Mouse (Mus musculus): Measurements from ENCODE around the gene BC030499. TPM values are rescaled to one million over a fixed set of nuclear protein-coding genes. Genes with fewer than 3 reads are reported as not detected.

BC030499 gene
- polyA plus RNA-seq, 1 experiment from 2014 or later: 0.17 TPM

DNA sequence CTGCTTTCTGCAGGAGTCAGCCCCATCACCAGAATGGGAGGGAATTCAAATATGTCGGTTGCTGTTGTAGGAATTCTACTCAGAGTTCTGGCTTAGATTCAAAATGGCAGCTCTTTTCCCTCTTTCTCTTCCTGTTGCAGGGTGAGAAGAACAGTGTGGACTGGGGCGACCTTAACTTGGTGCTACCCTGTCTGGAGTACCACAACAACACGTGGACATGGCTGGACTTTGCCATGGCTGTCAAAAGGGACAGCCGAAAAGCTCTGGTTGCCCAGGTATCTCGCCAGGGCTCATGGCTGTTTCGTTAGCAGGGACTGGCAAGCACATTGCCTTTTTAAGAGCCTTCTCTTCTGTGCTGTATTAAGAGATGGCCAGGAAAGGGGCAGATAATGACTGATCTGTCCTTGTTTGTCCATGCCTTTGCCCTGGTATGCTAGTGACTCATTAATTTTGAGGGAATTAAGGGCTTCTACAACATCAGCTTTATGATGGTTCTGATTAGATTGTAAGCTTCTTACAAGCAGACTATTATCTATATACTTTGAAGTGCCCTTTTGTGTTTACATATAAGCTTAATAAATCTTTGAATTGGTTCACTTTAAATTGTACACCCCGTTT is 1.4 kb upstream of the BC030499 start:
- Histone ChIP-seq H3K9ac (ENCODE audit: low read length) (no peak overlapping the region), H3K4me3 (ENCODE audit: low read depth, low read length) (no peak overlapping the region), H3K9me3 (ENCODE audit: control insufficient read depth, low read length) (no peaks in the 10 kb centered on the region), H3K4me1 (ENCODE audit: control insufficient read depth, insufficient read depth, low read length) (no peaks in the 10 kb centered on the region), H3K36me3 (ENCODE audit: control insufficient read depth, insufficient read depth, low read length) (peaks cover 17% of the 10 kb centered on the region), H3K27me3 (ENCODE audit: control insufficient read depth, insufficient read depth, low read length) (no peaks in the 10 kb centered on the region), H3K27ac (ENCODE audit: low read depth, low read length) (no peak overlapping the region), H3K4me2 (ENCODE audit: low read depth) (no peak overlapping the region)
- no peak for ATAC-seq (ENCODE audit: insufficient read depth, low FRiP score, low TSS enrichment)
- 89% methylated on average over 7 of the region's 7 CpGs for WGBS
- DNase-seq (ENCODE audit: low spot score): no peak

- peaks cover 5% of the 10 kb centered on the region for H3K36me3 ChIP-seq (ENCODE audit: control insufficient read depth, insufficient read depth, low read length)
- no peaks in the 10 kb centered on the region for H3K27me3 ChIP-seq (ENCODE audit: control insufficient read depth, insufficient read depth, low read length)
- H3K9me3 ChIP-seq (ENCODE audit: control insufficient read depth, low read length): no peaks in the 10 kb centered on the region
- DNase-seq (ENCODE audit: low spot score) (no peak), ATAC-seq (ENCODE audit: insufficient read depth, low FRiP score, low TSS enrichment) (no peak)
- no peak overlapping the region for H3K9ac ChIP-seq (ENCODE audit: low read length)
- no peaks in the 10 kb centered on the region for H3K4me1 ChIP-seq (ENCODE audit: control insufficient read depth, insufficient read depth, low read length)
- 92% methylated on average over 6 of the region's 6 CpGs for WGBS
- H3K4me2 ChIP-seq (ENCODE audit: low read depth): no peak overlapping the region
- no peak overlapping the region for H3K4me3 ChIP-seq (ENCODE audit: low read depth, low read length)
- no peak overlapping the region for H3K27ac ChIP-seq (ENCODE audit: low read depth, low read length)
Measured at GRCm38 (mm10) chr11:78294585-78294984, 3.9 kb downstream of the BC030499 start.

DNA sequence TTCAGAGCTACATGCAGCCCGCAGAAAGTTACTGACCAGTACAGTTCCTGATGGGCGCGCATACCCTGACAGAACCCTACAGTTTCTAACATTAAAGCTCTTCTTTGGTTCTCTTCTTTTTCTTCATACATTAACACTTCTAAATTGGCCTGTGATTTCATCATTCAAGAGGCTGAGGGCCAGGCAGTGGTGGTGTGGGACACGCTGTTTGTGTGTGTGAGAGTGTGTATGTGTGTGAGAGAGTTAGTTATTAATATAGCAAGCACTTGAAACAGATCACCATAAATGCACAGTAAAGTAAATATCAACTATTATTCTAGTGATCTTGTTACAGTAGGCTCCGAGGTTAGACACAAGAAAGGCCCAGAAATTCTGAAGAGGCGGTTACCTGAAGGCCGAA is 10.3 kb downstream of the BC030499 start:
- DNase-seq (ENCODE audit: low spot score) (no peak), ATAC-seq (ENCODE audit: insufficient read depth, low FRiP score, low TSS enrichment) (no peak; the same call in 1 of the 2 replicates)
- Histone ChIP-seq H3K36me3 (ENCODE audit: control insufficient read depth, insufficient read depth, low read length) (peaks cover 5% of the 10 kb centered on the region; the same call in 1 of the 2 replicates), H3K9me3 (ENCODE audit: control insufficient read depth, low read length) (no peaks in the 10 kb centered on the region), H3K27ac (ENCODE audit: low read depth, low read length) (no peak overlapping the region), H3K9ac (ENCODE audit: low read length) (peak overlapping the region; percentile 77), H3K4me3 (ENCODE audit: low read depth, low read length) (peak overlapping the region; percentile 81), H3K4me1 (ENCODE audit: control insufficient read depth, insufficient read depth, low read length) (no peaks in the 10 kb centered on the region), H3K27me3 (ENCODE audit: control insufficient read depth, insufficient read depth, low read length) (no peaks in the 10 kb centered on the region), H3K4me2 (ENCODE audit: low read depth) (peak overlapping the region; percentile 75)
- 67% methylated on average over 7 of the region's 7 CpGs for WGBS

DNA sequence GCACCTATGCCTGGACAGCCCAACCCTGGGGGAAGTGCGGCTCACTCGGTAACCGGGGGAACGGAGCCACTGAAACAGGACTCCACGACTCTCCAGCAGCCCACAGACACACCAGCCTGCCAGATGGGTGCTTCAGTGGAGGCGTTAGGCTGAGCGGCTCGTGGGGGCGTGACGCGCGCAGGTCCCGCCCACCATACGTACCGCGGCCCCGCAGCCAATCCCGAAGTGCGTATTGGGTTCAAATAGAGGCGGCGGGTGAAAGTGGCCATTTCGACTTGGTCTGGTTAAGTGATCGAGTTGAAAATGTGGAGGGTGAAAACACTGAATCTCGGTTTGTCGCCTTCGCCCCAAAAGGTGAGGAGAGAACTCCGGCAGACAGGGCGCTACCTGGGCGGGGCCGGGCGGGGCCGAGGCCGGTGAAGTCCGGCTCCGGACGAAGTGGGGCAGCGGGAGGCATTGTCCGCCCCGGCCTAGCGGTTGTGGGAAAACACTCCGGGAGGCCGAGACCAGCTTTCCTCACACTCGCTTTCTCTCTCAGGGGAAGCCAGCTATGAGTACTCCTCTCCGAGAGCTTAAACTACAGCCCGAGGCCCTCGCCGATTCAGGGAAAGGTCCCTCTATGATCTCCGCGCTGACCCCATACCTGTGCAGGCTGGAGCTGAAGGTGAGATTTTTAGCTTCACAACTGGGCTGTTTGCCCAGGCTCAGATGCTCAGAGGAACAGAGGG is 10.9 kb downstream of the BC030499 start, which contains the start of gene Spag5:
Spag5 (plus strand) TSS at position 173 of the 728 bp plus-strand sequence.
- ATAC-seq (ENCODE audit: insufficient read depth, low FRiP score, low TSS enrichment): peak; percentile 95
- Histone ChIP-seq H3K36me3 (ENCODE audit: control insufficient read depth, insufficient read depth, low read length) (peaks cover 5% of the 10 kb centered on the region; the same call in 1 of the 2 replicates), H3K9me3 (ENCODE audit: control insufficient read depth, low read length) (no peaks in the 10 kb centered on the region), H3K4me1 (ENCODE audit: control insufficient read depth, insufficient read depth, low read length) (no peaks in the 10 kb centered on the region), H3K27me3 (ENCODE audit: control insufficient read depth, insufficient read depth, low read length) (no peaks in the 10 kb centered on the region), H3K27ac (ENCODE audit: low read depth, low read length) (0 out of 2 replicates have a peak within 1 kb of the TSS, but pooled peaks have one; percentile 39), H3K4me3 (ENCODE audit: low read depth, low read length) (peak within 1 kb of the TSS; percentile 81), H3K9ac (ENCODE audit: low read length) (peak within 1 kb of the TSS; percentile 77), H3K4me2 (ENCODE audit: low read depth) (peak within 1 kb of the TSS; percentile 75)
- DNase-seq (ENCODE audit: low spot score): peak; percentile 93
- WGBS: under 1% methylated on average over 49 of the region's 49 CpGs

GRCm38 (mm10) chr11:78305272-78305671 is 14.6 kb downstream of the BC030499 start:
- no peak for ATAC-seq (ENCODE audit: insufficient read depth, low FRiP score, low TSS enrichment)
- Histone ChIP-seq H3K9me3 (ENCODE audit: control insufficient read depth, low read length) (no peaks in the 10 kb centered on the region), H3K36me3 (ENCODE audit: control insufficient read depth, insufficient read depth, low read length) (peaks cover 9% of the 10 kb centered on the region), H3K4me3 (ENCODE audit: low read depth, low read length) (no peak overlapping the region), H3K27ac (ENCODE audit: low read depth, low read length) (no peak overlapping the region), H3K4me1 (ENCODE audit: control insufficient read depth, insufficient read depth, low read length) (no peaks in the 10 kb centered on the region), H3K4me2 (ENCODE audit: low read depth) (no peak overlapping the region), H3K27me3 (ENCODE audit: control insufficient read depth, insufficient read depth, low read length) (no peaks in the 10 kb centered on the region), H3K9ac (ENCODE audit: low read length) (no peak overlapping the region)
- DNase-seq (ENCODE audit: low spot score): no peak
- 95% methylated on average over 4 of the region's 4 CpGs for WGBS

DNA sequence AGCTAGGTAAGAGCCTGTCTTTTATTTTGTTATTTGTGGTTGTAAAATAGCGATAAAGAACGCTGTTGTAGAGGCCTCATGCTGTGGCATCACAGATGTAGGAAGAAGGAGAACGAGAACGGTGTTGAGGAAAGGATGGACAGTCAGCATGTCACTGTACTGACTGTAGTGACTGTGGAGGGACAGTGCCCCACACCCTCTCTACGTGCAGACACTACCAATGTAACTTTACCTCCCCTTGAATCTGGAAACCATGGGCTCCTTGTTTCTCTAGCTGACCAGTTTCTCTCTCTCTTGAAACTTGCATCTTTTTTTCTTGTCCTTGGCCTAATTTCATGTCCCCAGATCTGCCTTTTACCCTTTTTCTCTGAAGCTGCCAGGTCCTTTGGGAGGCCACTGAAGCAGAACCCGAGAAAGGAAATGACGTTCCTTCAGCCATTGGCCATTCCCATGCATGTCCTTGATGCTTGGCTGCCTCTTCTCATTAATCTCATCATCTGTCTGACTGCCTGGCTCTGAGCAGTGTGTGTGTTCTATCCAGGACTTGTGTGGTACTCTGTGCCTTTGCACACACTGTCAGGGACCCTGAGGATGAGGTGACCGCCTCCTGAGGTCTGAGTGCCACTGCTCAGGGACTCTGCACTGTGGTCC is 20.3 kb downstream of the BC030499 start:
- Histone ChIP-seq H3K9me3 (ENCODE audit: control insufficient read depth, low read length) (no peaks in the 10 kb centered on the region), H3K4me2 (ENCODE audit: low read depth) (no peak overlapping the region), H3K27me3 (ENCODE audit: control insufficient read depth, insufficient read depth, low read length) (no peaks in the 10 kb centered on the region), H3K4me1 (ENCODE audit: control insufficient read depth, insufficient read depth, low read length) (no peaks in the 10 kb centered on the region), H3K9ac (ENCODE audit: low read length) (no peak overlapping the region), H3K4me3 (ENCODE audit: low read depth, low read length) (no peak overlapping the region), H3K36me3 (ENCODE audit: control insufficient read depth, insufficient read depth, low read length) (peaks cover 30% of the 10 kb centered on the region), H3K27ac (ENCODE audit: low read depth, low read length) (no peak overlapping the region)
- 84% methylated on average over 8 of the region's 8 CpGs for WGBS
- ATAC-seq (ENCODE audit: insufficient read depth, low FRiP score, low TSS enrichment) (no peak), DNase-seq (ENCODE audit: low spot score) (no peak)

DNA sequence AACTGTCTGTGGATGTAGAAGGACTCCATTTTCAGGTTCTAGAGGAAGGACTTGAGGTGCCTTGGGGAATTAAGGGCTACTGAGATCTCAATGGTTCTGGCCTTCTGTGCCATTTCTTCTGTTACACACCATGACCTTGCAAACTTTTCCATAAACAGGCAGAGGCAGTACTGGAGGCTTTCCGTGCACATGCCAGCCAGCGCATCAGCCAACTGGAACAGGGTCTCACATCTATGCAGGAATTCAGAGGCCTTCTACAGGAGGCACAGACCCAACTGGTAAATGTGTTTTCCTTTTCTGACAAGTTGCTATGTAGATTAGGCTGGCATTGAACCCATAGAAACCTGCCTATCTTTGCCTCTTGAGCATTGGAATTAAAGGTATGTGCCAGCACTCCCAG is 23.0 kb downstream of the BC030499 start:
- ATAC-seq (ENCODE audit: insufficient read depth, low FRiP score, low TSS enrichment) (no peak), DNase-seq (ENCODE audit: low spot score) (no peak)
- WGBS: 100% methylated on average over 2 of the region's 2 CpGs
- H3K27ac ChIP-seq (ENCODE audit: low read depth, low read length): no peak overlapping the region
- H3K4me3 ChIP-seq (ENCODE audit: low read depth, low read length): no peak overlapping the region
- no peaks in the 10 kb centered on the region for H3K27me3 ChIP-seq (ENCODE audit: control insufficient read depth, insufficient read depth, low read length)
- no peaks in the 10 kb centered on the region for H3K9me3 ChIP-seq (ENCODE audit: control insufficient read depth, low read length)
- peaks cover 37% of the 10 kb centered on the region for H3K36me3 ChIP-seq (ENCODE audit: control insufficient read depth, insufficient read depth, low read length)
- no peaks in the 10 kb centered on the region for H3K4me1 ChIP-seq (ENCODE audit: control insufficient read depth, insufficient read depth, low read length)
- no peak overlapping the region for H3K9ac ChIP-seq (ENCODE audit: low read length)
- no peak overlapping the region for H3K4me2 ChIP-seq (ENCODE audit: low read depth)

GRCm38 (mm10) chr11:78318411-78318810 is 27.8 kb downstream of the BC030499 start:
- H3K4me1 ChIP-seq (ENCODE audit: control insufficient read depth, insufficient read depth, low read length): peaks cover 5% of the 10 kb centered on the region; the same call in 1 of the 2 replicates
- no peak overlapping the region for H3K27ac ChIP-seq (ENCODE audit: low read depth, low read length)
- H3K27me3 ChIP-seq (ENCODE audit: control insufficient read depth, insufficient read depth, low read length): no peaks in the 10 kb centered on the region
- H3K9ac ChIP-seq (ENCODE audit: low read length): no peak overlapping the region
- WGBS: 89% methylated on average over 2 of the region's 2 CpGs
- no peaks in the 10 kb centered on the region for H3K9me3 ChIP-seq (ENCODE audit: control insufficient read depth, low read length)
- no peak overlapping the region for H3K4me3 ChIP-seq (ENCODE audit: low read depth, low read length)
- ATAC-seq (ENCODE audit: insufficient read depth, low FRiP score, low TSS enrichment) (no peak), DNase-seq (ENCODE audit: low spot score) (no peak)
- no peak overlapping the region for H3K4me2 ChIP-seq (ENCODE audit: low read depth)
- H3K36me3 ChIP-seq (ENCODE audit: control insufficient read depth, insufficient read depth, low read length): peaks cover 39% of the 10 kb centered on the region

Data from neural tube, embryonic 11.5 days (tissue).